Mouse (Mus musculus) embryonic facial prominence, embryonic 10.5 days (tissue): ENCODE measurements around the gene Pcp4. TPM values are rescaled to one million over a fixed set of nuclear protein-coding genes. Genes with fewer than 3 reads are reported as not detected.

Source experiments
- DNase-seq: peaks from one replicate; pipeline ENCODE4 v3.0.0-alpha.2; 2017; ENCODE audit warnings: low spot score
- H3K27ac ChIP-seq: fragments of 300-500 bp; sonication (generic); replicated peaks from 2 replicates; pipeline ENCODE4 v1.5.1; 2016; ENCODE audit warnings: mild to moderate bottlenecking
- H3K27me3 ChIP-seq: fragments of 300-500 bp; sonication (generic); replicated peaks from 2 replicates; pipeline ENCODE4 v1.6.1; 2016; ENCODE audit warnings: low read depth, mild to moderate bottlenecking; ENCODE audit not compliant: poor library complexity, severe bottlenecking
- H3K36me3 ChIP-seq: fragments of 300-500 bp; sonication (generic); replicated peaks from 2 replicates; pipeline ENCODE4 v1.6.1; 2016; ENCODE audit warnings: mild to moderate bottlenecking, moderate library complexity
- H3K4me1 ChIP-seq: fragments of 300-500 bp; sonication (generic); 2 replicates; pipeline ENCODE4 v1.6.1; 2016
- H3K4me3 ChIP-seq: fragments of 300-500 bp; sonication (generic); 2 replicates; pipeline ENCODE4 v1.5.1; 2016; ENCODE audit warnings: mild to moderate bottlenecking, moderate library complexity
- H3K9me3 ChIP-seq: fragments of 300-500 bp; sonication (generic); 2 replicates; pipeline ENCODE4 v1.6.1; 2016; ENCODE audit warnings: mild to moderate bottlenecking
- WGBS: fragments of 180-500 bp; shearing (Covaris S2); methylation state at CpG from one replicate; pipeline ENCODE4 v1.1.7; 2016; 5-methylcytosine and 5-hydroxymethylcytosine counted together
- polyA plus RNA-seq: library from polyadenylated mRNA; unstranded; fragments of >200 nt; fragmentation: Nextera tagmentation; extraction: Ambion mirVana; gene quantifications from 2 replicates; pipeline ENCODE4 v1.2.1, GENCODE M21; 2016

The Pcp4 gene
- polyA plus RNA-seq, 1 experiment from 2014 or later: 6.8 TPM

- no peak overlapping the region for H3K4me3 ChIP-seq
- H3K27ac ChIP-seq: no peak overlapping the region
- WGBS: 71% methylated on average over 4 of the region's 4 CpGs
- H3K9me3 ChIP-seq: no peaks in the 10 kb centered on the region
- no peaks in the 10 kb centered on the region for H3K27me3 ChIP-seq
- no peak for DNase-seq
- H3K4me1 ChIP-seq: 0 out of 2 replicates have a peak, but pooled peaks cover 9% of the 10 kb centered on the region
- H3K36me3 ChIP-seq: no peaks in the 10 kb centered on the region
These were observed 71.7 kb downstream of the Pcp4 start for GRCm38 (mm10) chr16:96539091-96539490.

DNA sequence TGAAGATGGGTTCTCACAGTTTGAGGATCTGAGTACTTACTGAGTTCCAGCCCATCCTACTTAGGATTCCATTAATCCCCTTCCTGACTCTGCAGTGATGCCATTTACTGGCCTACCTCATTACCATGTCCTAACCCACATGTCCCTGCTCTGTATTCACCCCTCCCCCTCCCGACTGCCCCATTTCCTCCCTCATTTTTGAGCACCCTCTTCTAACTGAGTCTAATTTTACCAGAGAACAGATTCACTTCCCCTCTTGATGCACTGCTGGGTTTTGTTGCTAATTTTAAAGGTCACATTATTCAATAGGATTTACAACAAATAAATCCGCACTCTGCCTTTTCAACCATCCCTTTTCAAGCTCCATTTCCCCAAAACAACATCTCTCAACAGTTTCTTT is 73.7 kb downstream of the Pcp4 start:
- no peaks in the 10 kb centered on the region for H3K27me3 ChIP-seq
- H3K4me3 ChIP-seq: no peak overlapping the region
- no peak for DNase-seq
- H3K9me3 ChIP-seq: no peaks in the 10 kb centered on the region
- 68% methylated on average over 2 of the region's 2 CpGs for WGBS
- H3K4me1 ChIP-seq: 0 out of 2 replicates have a peak, but pooled peaks cover 18% of the 10 kb centered on the region
- no peaks in the 10 kb centered on the region for H3K36me3 ChIP-seq
- H3K27ac ChIP-seq: no peak overlapping the region

GRCm38 (mm10) chr16:96552680-96553079 is 85.3 kb downstream of the Pcp4 start:
- Histone ChIP-seq H3K9me3 (no peaks in the 10 kb centered on the region), H3K27ac (no peak overlapping the region), H3K4me1 (no peaks in the 10 kb centered on the region; the same call in 1 of the 2 replicates), H3K4me3 (no peak overlapping the region), H3K36me3 (no peaks in the 10 kb centered on the region), H3K27me3 (no peaks in the 10 kb centered on the region)
- DNase-seq: no peak
- WGBS: 92% methylated on average over 2 of the region's 2 CpGs

DNA sequence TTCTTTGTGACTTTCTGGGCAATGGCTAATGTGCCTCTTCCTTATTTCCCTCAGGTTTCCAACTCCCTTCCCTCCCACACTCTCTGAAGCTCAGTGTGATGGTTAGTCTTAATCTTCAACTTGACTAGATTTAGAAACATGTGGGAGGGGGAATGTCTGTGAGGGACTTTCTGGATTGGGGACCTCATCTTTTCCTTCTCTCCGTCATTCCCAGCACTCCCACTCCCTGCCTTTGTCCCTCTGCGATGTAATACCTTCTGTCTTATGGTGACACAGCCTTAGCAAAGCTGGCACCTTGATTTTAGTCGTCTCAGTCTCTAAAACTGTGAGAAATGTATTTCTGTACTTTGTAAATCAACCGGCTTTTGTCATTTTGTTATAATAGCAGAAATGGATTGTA is 88.0 kb downstream of the Pcp4 start:
- Histone ChIP-seq H3K4me3 (no peak overlapping the region), H3K36me3 (no peaks in the 10 kb centered on the region), H3K27ac (no peak overlapping the region), H3K4me1 (no peaks in the 10 kb centered on the region; the same call in 1 of the 2 replicates), H3K9me3 (no peaks in the 10 kb centered on the region), H3K27me3 (no peaks in the 10 kb centered on the region)
- WGBS: 80% methylated on average over 4 of the region's 4 CpGs
- no peak for DNase-seq

DNA sequence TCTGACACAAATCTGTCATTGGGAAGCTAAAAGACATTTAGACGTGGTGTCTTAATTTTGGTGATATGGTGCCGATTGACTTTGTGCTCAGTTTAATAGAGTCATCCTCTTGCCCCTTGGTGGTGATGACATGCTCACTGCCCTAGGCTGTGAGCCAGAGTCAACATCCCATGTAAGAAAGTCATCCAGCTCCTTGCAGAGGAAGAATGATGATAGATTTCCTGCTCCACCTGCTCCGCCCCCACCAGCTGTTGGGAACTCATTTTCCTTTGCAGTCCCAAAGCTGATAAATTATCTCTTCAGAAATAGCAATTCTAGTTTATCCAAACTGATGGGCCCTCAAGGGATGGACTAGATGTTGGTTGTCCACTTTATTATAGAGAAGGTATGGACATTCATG is 89.2 kb downstream of the Pcp4 start:
- H3K9me3 ChIP-seq: no peaks in the 10 kb centered on the region
- H3K4me3 ChIP-seq: no peak overlapping the region
- no peak for DNase-seq
- no peaks in the 10 kb centered on the region; the same call in 1 of the 2 replicates for H3K4me1 ChIP-seq
- H3K36me3 ChIP-seq: no peaks in the 10 kb centered on the region
- no peaks in the 10 kb centered on the region for H3K27me3 ChIP-seq
- WGBS: 81% methylated on average over 3 of the region's 3 CpGs
- H3K27ac ChIP-seq: no peak overlapping the region

GRCm38 (mm10) chr16:96558341-96558740 is 90.9 kb downstream of the Pcp4 start:
- Histone ChIP-seq H3K27ac (no peak overlapping the region), H3K9me3 (no peaks in the 10 kb centered on the region), H3K4me3 (no peak overlapping the region), H3K27me3 (no peaks in the 10 kb centered on the region), H3K36me3 (no peaks in the 10 kb centered on the region), H3K4me1 (0 out of 2 replicates have a peak, but pooled peaks cover 1% of the 10 kb centered on the region)
- DNase-seq: no peak
- 88% methylated on average over 1 of the region's 1 CpGs for WGBS

DNA sequence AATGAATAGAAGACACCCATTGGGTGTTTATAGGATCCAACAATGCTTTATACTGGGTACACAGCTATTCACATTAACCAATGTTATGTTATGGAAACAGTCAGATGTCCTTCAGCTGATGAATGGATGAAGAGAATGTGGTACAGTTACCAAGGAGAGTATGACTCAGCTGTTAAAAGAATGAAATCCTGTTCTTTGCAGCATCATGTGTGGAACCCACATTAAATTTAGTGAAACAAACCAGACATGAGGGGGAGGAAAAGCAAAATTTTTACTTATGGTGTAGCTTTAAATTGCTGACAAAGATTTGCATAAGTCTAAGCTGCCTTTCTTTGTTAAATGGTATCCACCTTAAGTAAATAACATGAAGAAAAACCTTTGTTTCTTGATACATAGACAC is 92.4 kb downstream of the Pcp4 start:
- H3K36me3 ChIP-seq: no peaks in the 10 kb centered on the region
- H3K4me1 ChIP-seq: peaks cover 9% of the 10 kb centered on the region; the same call in 1 of the 2 replicates
- H3K27ac ChIP-seq: no peak overlapping the region
- no peak overlapping the region for H3K4me3 ChIP-seq
- no peaks in the 10 kb centered on the region for H3K27me3 ChIP-seq
- no peak for DNase-seq
- no peaks in the 10 kb centered on the region for H3K9me3 ChIP-seq

- peaks cover 9% of the 10 kb centered on the region; the same call in 1 of the 2 replicates for H3K4me1 ChIP-seq
- H3K9me3 ChIP-seq: no peaks in the 10 kb centered on the region
- no peak overlapping the region for H3K27ac ChIP-seq
- H3K36me3 ChIP-seq: no peaks in the 10 kb centered on the region
- no peaks in the 10 kb centered on the region for H3K27me3 ChIP-seq
- no peak for DNase-seq
- no peak overlapping the region for H3K4me3 ChIP-seq
- 68% methylated on average over 8 of the region's 8 CpGs for WGBS
These were observed 96.2 kb downstream of the Pcp4 start for GRCm38 (mm10) chr16:96563350-96564257.

DNA sequence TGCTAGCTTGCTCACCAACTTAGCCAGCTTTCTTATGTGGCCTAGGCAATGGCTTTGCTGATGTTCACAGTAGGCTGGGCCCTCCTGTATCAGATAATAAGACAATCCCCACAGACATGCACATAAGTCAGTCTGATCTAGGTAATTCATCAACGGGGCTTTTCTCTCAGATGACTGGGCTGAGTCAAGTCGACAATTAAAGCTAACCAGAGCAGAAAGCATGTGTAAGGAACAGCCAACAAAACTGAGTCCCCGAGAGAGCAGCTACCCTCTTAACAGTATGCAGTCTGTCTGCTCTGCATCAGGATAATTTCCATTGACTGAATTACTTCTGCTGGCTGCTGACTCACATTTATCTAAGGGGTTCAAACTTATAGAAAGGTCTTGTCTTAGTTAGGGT is 100.0 kb downstream of the Pcp4 start:
- Histone ChIP-seq H3K9me3 (no peaks in the 10 kb centered on the region), H3K4me1 (peaks cover 9% of the 10 kb centered on the region; the same call in 1 of the 2 replicates), H3K36me3 (no peaks in the 10 kb centered on the region), H3K27me3 (no peaks in the 10 kb centered on the region), H3K27ac (no peak overlapping the region), H3K4me3 (no peak overlapping the region)
- 70% methylated on average over 3 of the region's 3 CpGs for WGBS
- DNase-seq: no peak

Other genes starting within 250 kb of the Pcp4 start
- 0.24 and 0.32 TPM in 2 replicates for gene B3galt5, start 231.8 kb upstream of the Pcp4 start, polyA plus RNA-seq
- gene Itgb2l, start 24.0 kb upstream of the Pcp4 start, polyA plus RNA-seq: not detected in 2 replicates